Comparison of ENCODE assay signal across 16 mouse cellular contexts in the genomic region with DNA sequence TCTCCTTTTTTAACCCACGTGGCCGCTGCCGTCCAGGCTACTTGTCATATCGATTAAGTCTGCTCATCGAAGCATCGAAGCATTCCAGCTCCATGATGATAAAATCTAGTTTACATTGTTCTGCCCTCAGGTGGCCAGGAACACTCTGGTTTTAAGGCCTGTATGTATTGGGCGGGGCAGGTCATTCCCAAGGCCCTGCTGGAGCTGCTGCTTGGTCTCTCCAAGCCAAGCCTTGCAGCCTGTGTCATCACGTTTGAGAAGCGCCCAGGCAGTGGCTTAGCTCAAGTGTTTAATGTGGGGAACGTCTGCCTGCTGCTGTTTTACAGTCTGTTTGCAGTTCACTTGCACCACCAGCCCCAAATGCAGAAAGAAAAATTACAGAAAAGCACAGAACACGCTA.
DNase-seq lines count a peak whose midpoint lies in the region; ATAC-seq and TF ChIP-seq lines count a peak whose summit lies in the region.
"Had no signal": no experiment of that assay in that cellular context is flagged by ENCODE, and none has a peak within 500 bp of the region (broad histone marks: within the 10 kb centered on the region; RNA-seq: fewer than 3 reads in every experiment).

No protein-coding gene starts in this region.

- H3K9ac ChIP-seq in kidney, embryonic 14.5 days (ENCODE audit: low read depth, low read length), result 0 out of 2 replicates have a peak overlapping the region, but pooled peaks have one; percentile 4
- H3K9ac ChIP-seq: liver, postnatal 0 days; stomach, embryonic 15.5 days had no signal

- H3K9me3 ChIP-seq in kidney, embryonic 14.5 days (ENCODE audit: control insufficient read depth, low read length), result 0 out of 2 replicates have a peak, but pooled peaks cover 5% of the 10 kb centered on the region
- H3K9me3 ChIP-seq in limb, embryonic 10.5 days (replicated peaks), result peaks cover 7% of the 10 kb centered on the region
- H3K9me3 ChIP-seq: stomach, embryonic 15.5 days had no signal

- intact Hi-C loops in gastrocnemius, postnatal 14 days (cut with DNase I; ENCODE audit: low total_unique reads), result no loop called here
- intact Hi-C loops in left cerebral cortex, postnatal 36 days (cut with DNase I), result no loop called here

- no peak for ATAC-seq in kidney, embryonic 14.5 days (ENCODE audit: low FRiP score, low TSS enrichment)
- ATAC-seq: liver, postnatal 0 days had no signal

- TF ChIP-seq POLR2A in embryonic fibroblast, embryonic 13.5 days (IDR thresholded peaks at IDR 0.05; ENCODE audit: low read depth, low read length), result no peak

- H3K4me2 ChIP-seq in kidney, embryonic 14.5 days (replicated peaks; ENCODE audit: low read depth, low read length), result no peak overlapping the region
- H3K4me2 ChIP-seq: stomach, embryonic 15.5 days had no signal

- H3K4me1 ChIP-seq in kidney, embryonic 14.5 days (ENCODE audit: control insufficient read depth, insufficient read depth, low read length), result peaks cover 50% of the 10 kb centered on the region
- peaks cover 13% of the 10 kb centered on the region for H3K4me1 ChIP-seq in embryonic fibroblast, embryonic 13.5 days (ENCODE audit: control insufficient read depth, insufficient read depth, low read length)
- H3K4me1 ChIP-seq in limb, embryonic 10.5 days, result peaks cover 63% of the 10 kb centered on the region

- H3K27ac ChIP-seq in kidney, embryonic 14.5 days (ENCODE audit: low read depth, low read length), result no peak overlapping the region
- peak overlapping the region; percentile 15; the same call in 1 of the 2 replicates for H3K27ac ChIP-seq in embryonic fibroblast, embryonic 13.5 days (ENCODE audit: insufficient read depth, low read length)
- no peak overlapping the region for H3K27ac ChIP-seq in limb, embryonic 10.5 days
- H3K27ac ChIP-seq: stomach, embryonic 15.5 days had no signal

- H3K4me3 ChIP-seq in kidney, embryonic 14.5 days (ENCODE audit: low read length), result no peak overlapping the region
- no peak overlapping the region for H3K4me3 ChIP-seq in embryonic fibroblast, embryonic 13.5 days (ENCODE audit: insufficient read depth, low read length)
- H3K4me3 ChIP-seq in limb, embryonic 10.5 days, result no peak overlapping the region
- H3K4me3 ChIP-seq: megakaryocyte, embryonic 14.5 days; stomach, embryonic 15.5 days had no signal

- no peaks in the 10 kb centered on the region for H3K27me3 ChIP-seq in kidney, embryonic 14.5 days (ENCODE audit: control insufficient read depth, insufficient read depth, low read length)
- H3K27me3 ChIP-seq in limb, embryonic 10.5 days (ENCODE audit: low read depth, poor library complexity, severe bottlenecking), result no peaks in the 10 kb centered on the region
- H3K27me3 ChIP-seq: stomach, embryonic 15.5 days had no signal

- H3K36me3 ChIP-seq in kidney, embryonic 14.5 days (ENCODE audit: control insufficient read depth, insufficient read depth, low read length), result no peaks in the 10 kb centered on the region
- H3K36me3 ChIP-seq in limb, embryonic 10.5 days, result peaks cover 16% of the 10 kb centered on the region
- H3K36me3 ChIP-seq: stomach, embryonic 15.5 days had no signal

- WGBS in kidney, embryonic 14.5 days, result 54% methylated on average over 11 of the region's 11 CpGs
- 73% methylated on average over 11 of the region's 11 CpGs for WGBS in limb, embryonic 10.5 days

- peak; percentile 37 for DNase-seq in gastrocnemius, postnatal 14 days
- no peak for DNase-seq in gastrocnemius, postnatal 25 days
- DNase-seq in kidney, postnatal 14 days, result no peak
- DNase-seq in 3T3-L1 (ENCODE audit: low read depth, low spot score), result peak; percentile 47
- DNase-seq in limb, embryonic 10.5 days (ENCODE audit: low spot score), result no peak
- DNase-seq in left cerebral cortex, postnatal 36 days (ENCODE audit: low spot score in 2 of 2), result no peak
- DNase-seq: cerebellum, adult 8-10 months; liver; liver, postnatal 0 days; lung, postnatal 14 days; right cerebral cortex, adult 18-20 months; thymus, adult 2 months had no signal

- no peak for TF ChIP-seq CTCF in embryonic fibroblast, embryonic 13.5 days (IDR thresholded peaks at IDR 0.05; ENCODE audit: borderline replicate concordance, insufficient read depth, low read length)

Comparison
In these comparisons a context has a peak if more than half of its experiments do, and no peak if none do; other contexts are left out.
1. DNase-seq: peak in gastrocnemius, postnatal 14 days (single experiment) and 3T3-L1 (single experiment); none in gastrocnemius, postnatal 25 days (single experiment), kidney, postnatal 14 days (single experiment), limb, embryonic 10.5 days (single experiment) and left cerebral cortex, postnatal 36 days (0 of 2).